Mouse (Mus musculus): ENCODE measurements around the gene Pex10.
A peak's percentile ranks its signal among the peaks of the same experiment; 100 is the strongest.

Gene Pex10

GRCm38 (mm10) chr4:155066834-155067522 lies at the start of gene Pex10:
Pex10 (plus strand) TSS chr4:155067016.
- peak; percentile 99 for DNase-seq (ENCODE audit: low spot score in 2 of 2)

DNA sequence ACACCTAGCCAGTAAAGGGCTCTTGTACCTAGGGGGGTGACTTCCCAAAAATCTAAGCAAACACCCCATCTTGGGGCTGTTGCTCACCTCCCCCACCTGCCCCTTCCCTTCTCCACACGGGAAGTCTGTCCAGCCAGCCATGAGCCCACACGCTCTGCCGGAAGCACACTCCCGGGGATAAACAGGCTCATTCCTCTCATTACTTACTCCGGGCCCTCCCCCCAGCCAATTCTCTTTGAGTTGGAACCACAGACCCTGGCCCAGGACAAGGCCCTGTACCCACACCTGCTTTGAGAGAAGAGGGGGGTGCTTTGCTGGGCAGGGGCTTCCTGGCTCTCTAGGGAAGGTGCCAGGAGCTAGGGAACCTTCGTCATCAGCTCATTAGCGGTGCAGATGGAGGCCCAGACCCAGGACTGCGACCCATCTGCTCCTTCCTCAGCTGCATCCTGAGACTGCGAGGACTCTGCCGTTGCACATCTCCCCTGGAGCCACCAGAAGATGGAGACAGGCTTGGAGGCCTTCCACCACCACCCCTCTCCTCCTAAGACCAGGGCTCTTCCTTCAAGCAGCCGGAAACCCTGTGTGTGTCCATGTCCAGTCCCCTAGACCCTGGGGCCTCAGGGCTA lies 49.5 kb upstream of the Pex10 start:
- DNase-seq (ENCODE audit: low spot score in 2 of 2) = no peak

- DNase-seq (ENCODE audit: low spot score in 2 of 2) = no peak
Observed at GRCm38 (mm10) chr4:155018066-155018465, 48.8 kb upstream of the Pex10 start.

DNA sequence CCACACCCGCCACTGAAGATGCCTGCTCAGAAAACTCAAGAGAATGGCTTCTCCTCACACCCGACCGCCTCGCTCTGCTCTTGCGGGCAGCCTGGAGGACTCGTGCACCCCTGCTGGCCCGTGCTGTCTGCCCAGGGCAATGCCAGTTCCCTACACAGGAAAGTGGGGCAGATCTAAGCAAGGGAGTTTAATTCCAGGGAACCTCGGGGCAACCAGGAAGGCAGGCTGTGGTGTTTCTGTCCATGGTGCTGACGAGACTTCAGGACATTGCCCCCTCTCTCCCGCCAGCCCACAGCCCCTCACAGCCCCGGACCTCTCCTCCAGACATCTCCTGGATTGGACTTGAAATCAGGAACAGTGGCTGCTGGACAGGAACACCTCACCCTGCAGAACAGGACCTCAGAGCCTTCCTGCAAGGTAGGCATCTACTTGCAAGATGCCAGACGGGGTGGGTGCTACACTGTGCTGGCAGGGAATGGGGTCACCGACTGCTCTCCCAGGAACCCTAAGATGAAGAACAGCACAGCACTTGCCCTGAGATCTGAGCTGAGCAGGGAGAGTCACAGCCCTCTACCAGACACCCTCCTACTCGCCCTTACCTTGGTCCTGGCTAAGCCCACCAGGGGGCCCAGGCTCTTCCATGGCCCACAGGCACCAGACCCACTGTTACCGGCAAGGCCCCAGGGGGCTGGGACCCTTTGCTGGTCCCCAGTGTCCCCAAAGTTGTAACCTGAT lies 48.0 kb upstream of the Pex10 start:
- DNase-seq (ENCODE audit: low spot score in 2 of 2) = no peak

DNA sequence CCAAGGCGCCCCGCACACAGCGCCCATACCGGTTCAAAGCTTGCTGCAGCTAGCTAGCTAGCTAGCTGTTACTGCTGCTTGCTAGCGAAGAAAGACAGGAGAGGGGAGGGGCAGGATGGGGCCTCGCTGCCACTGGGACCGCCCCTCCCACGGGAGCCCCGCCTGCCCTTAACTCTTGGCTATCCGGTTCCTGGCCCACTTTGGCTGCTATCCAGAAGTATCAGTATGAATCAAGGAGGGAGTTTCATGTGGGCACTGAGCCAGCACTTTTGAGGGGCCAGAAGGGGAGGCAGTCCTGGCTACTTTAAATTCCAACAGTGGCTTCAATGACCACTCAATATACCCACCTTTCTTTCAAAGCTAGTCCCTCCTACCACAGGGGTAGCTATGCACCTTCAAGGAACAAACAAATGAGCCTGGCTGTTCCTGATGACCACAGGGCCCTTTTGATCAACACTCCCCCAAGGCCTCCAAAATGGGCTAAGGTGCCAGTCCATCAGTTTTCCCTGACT lies 47.4 kb upstream of the Pex10 start:
- no peak for DNase-seq (ENCODE audit: low spot score in 2 of 2)

- no peak for DNase-seq (ENCODE audit: low spot score in 2 of 2)
Observed at GRCm38 (mm10) chr4:155020141-155020540, 46.7 kb upstream of the Pex10 start.

- no peak for DNase-seq (ENCODE audit: low spot score in 2 of 2)
Observed at GRCm38 (mm10) chr4:155020813-155021212, 46.0 kb upstream of the Pex10 start.

GRCm38 (mm10) chr4:155022228-155022855 lies 44.5 kb upstream of the Pex10 start:
- DNase-seq (ENCODE audit: low spot score in 2 of 2) = no peak

- no peak for DNase-seq (ENCODE audit: low spot score in 2 of 2)
Observed at GRCm38 (mm10) chr4:155024170-155025010, 42.4 kb upstream of the Pex10 start.

GRCm38 (mm10) chr4:155033115-155033514 lies 33.7 kb upstream of the Pex10 start:
- DNase-seq (ENCODE audit: low spot score in 2 of 2) = no peak

GRCm38 (mm10) chr4:155034202-155034601 lies 32.6 kb upstream of the Pex10 start:
- DNase-seq (ENCODE audit: low spot score in 2 of 2) = no peak

GRCm38 (mm10) chr4:155034787-155035186 lies 32.0 kb upstream of the Pex10 start:
- DNase-seq (ENCODE audit: low spot score in 2 of 2) = no peak

- DNase-seq (ENCODE audit: low spot score in 2 of 2) = no peak
Observed at GRCm38 (mm10) chr4:155040197-155040596, 26.6 kb upstream of the Pex10 start.

DNA sequence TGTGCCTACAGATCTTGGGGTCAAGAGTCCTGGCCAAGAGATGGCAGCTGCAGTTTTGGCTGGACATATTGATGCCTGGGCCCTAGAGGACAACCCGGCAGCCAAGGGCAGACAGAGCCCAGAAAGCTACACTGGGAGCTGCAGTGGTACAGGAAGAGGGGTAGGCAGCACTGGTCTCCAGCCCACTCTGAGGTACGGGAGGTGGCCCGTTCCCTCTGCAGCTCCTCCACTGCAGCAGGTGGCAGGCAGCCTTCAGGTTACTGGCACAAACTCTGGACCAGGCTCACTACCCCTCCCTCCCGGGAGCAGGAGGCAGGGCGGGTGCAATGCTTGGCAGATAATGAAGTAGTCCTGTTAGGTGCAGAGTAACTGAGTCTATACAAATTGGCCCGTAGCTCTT lies 26.1 kb upstream of the Pex10 start:
- no peak for DNase-seq (ENCODE audit: low spot score in 2 of 2)

DNA sequence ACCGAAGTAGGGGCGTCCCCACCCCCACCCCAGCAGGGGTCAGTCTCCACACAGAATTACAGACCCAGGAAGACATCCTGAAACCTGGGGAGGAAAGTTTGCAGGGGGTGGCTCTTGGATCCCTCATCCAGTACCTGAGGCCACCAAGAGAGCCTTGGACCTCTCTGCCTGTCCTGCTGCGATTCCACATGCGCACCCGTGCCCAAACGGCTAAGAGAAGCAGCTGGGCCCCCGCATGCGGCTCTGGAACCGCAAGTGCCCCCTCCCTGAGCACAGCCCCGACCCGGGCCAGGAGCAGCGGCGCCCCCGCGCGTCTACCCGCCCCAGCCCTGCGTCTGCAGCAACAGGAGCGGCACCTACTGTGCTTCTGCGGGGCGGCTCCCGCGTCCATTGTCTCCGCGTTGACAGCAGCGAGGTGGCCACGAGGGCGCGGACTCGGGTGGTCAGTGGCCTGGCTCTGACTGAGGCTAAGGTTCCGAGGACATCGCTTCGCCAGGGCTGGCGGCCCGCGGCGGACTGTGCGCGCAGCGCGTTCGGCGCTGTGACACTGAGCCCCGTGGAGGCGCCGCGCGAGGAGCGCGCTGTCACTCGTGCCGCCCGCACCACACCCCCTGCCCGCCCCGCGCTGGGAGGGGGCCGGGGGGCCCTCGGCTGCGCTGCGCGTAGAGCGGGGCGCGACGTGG lies 24.1 kb upstream of the Pex10 start:
- DNase-seq (ENCODE audit: low spot score in 2 of 2) = no peak

DNA sequence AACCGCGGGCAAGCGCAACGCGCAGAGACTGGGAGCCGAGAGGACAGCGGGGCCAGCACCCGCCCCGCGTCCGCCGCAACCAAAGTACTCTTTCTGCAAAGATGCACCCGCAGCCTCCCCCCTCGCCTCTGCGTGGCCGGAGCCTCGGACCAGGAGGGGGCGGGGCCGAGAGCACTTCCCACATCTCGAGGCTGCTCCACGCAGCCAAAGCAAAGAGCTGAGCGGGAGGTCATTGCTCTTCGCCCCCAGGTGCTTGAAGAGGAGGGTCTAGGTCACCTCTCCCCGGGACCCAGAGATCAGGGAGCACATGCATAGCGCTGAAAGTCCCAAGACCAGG lies 23.6 kb upstream of the Pex10 start:
- DNase-seq (ENCODE audit: low spot score in 2 of 2) = no peak

- DNase-seq (ENCODE audit: low spot score in 2 of 2) = no peak
Observed at GRCm38 (mm10) chr4:155046636-155047035, 20.2 kb upstream of the Pex10 start.

DNA sequence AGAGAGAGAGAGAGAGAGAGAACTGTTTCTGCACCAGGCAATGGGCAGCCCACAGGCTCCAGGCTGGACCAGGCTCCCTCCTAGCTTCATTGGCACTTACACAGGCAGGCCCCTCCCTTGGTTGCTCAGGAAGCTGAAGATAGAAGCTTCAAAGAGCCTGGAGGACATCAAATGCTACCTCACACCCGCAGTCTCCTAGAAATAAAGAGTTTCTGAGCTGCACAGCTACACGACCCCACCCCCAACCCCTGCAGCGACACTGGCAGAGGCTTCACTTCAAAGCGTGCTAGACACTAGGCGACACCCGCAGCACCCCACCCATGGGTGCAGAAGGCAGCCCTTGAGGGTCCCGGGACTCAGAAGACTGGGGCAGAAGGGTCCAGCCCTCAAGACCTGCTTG lies 16.7 kb upstream of the Pex10 start:
- no peak for DNase-seq (ENCODE audit: low spot score in 2 of 2)

DNA sequence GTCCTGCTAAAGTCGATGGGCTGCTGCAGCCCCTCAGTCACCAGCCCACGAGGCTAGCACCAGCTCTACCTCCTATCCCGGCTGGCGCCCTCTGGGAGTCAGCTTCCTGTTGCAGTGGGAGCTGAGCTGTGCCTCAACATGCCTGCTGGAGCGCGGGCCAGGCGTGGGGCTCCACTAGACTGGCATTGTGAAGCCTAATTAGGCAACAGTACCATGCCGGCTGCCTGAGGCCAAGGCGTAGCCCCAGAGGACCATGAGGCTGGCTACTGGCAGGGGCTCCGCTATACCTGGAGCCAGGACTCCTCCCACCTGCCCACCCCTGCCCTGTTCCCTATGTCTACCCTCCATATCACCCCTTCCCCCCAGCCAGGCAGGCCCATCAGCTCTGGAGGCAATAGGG lies 10.1 kb upstream of the Pex10 start, which contains the start of gene Plch2:
Plch2 (minus strand) TSS at position 61 of the 400 bp plus-strand sequence.
- DNase-seq (ENCODE audit: low spot score in 2 of 2) = no peak

- no peak for DNase-seq (ENCODE audit: low spot score in 2 of 2)
Observed at GRCm38 (mm10) chr4:155058325-155058724, 8.5 kb upstream of the Pex10 start.

GRCm38 (mm10) chr4:155063895-155064294 lies 2.9 kb upstream of the Pex10 start:
- DNase-seq (ENCODE audit: low spot score in 2 of 2) = no peak
